Mouse (Mus musculus) heart, adult 2 months (tissue): Measurements from ENCODE around the gene Drd3. TPM values are rescaled to one million over a fixed set of nuclear protein-coding genes. Genes with fewer than 3 reads are reported as not detected.

Source experiments
- DNase-seq, 2 experiments: peaks; one replicate each; pipeline ENCODE4 v3.0.0; 2021
- H3K27ac ChIP-seq: fragments of 200-600 bp; 2 replicates; pipeline ENCODE4 v1.8.1; 2022
- H3K27me3 ChIP-seq: fragments of 200-500 bp; 2 replicates; pipeline ENCODE4 v1.6.1; 2012; ENCODE audit warnings: mild to moderate bottlenecking, low read length, inconsistent platforms, mixed read lengths; ENCODE audit not compliant: control insufficient read depth, insufficient read depth
- H3K36me3 ChIP-seq: fragments of 200-500 bp; 2 replicates; pipeline ENCODE4 v1.6.1; 2012; ENCODE audit warnings: low read length, inconsistent platforms; ENCODE audit not compliant: control insufficient read depth, insufficient read depth
- H3K4me1 ChIP-seq: fragments of 200-500 bp; 2 replicates; pipeline ENCODE4 v1.6.1; 2011; ENCODE audit warnings: low read length; ENCODE audit not compliant: control insufficient read depth, insufficient read depth
- H3K4me3 ChIP-seq: fragments of 200-600 bp; 2 replicates; pipeline ENCODE4 v1.8.1; 2022
- H3K79me2 ChIP-seq: fragments of 200-500 bp; replicated peaks from 2 replicates; pipeline ENCODE4 v1.6.1; 2012; ENCODE audit warnings: mild to moderate bottlenecking, inconsistent platforms, low read length, moderate library complexity, mixed read lengths; ENCODE audit not compliant: control insufficient read depth, insufficient read depth
- H3K9ac ChIP-seq: fragments of 200-500 bp; 2 replicates; pipeline ENCODE4 v1.6.1; 2012; ENCODE audit warnings: low read depth, mild to moderate bottlenecking, control low read depth, inconsistent platforms, low read length, mixed read lengths
- CTCF ChIP-seq: fragments of 200-600 bp; IDR thresholded peaks from 2 replicates; pipeline ENCODE4 v1.8.1; 2022; ENCODE audit warnings: antibody characterized with exemption, mild to moderate bottlenecking, moderate library complexity
- EP300 ChIP-seq: fragments of 200-500 bp; IDR thresholded peaks from 2 replicates; pipeline ENCODE4 v1.6.1; 2011; ENCODE audit warnings: low read depth, low read length, control low read depth; ENCODE audit not compliant: insufficient read depth
- POLR2A ChIP-seq: fragments of 200-500 bp; IDR thresholded peaks from 2 replicates; pipeline ENCODE4 v1.6.1; 2011; ENCODE audit warnings: mild to moderate bottlenecking, low read depth, low read length, control low read depth; ENCODE audit not compliant: insufficient read depth
- WGBS: fragments of 180-500 bp; shearing (Covaris S2); methylation state at CpG from one replicate; pipeline ENCODE4 v1.1.7; 2018; 5-methylcytosine and 5-hydroxymethylcytosine counted together
- intact Hi-C: fragments of 180-260 bp; cut with DNase I; formaldehyde crosslinking; loops from one replicate; pipeline ENCODE4 v1.15.1; 2025
- polyA plus RNA-seq: library from polyadenylated mRNA; depleted of rRNA; stranded (reverse); fragments of >200 nt; gene quantifications from 2 replicates; pipeline ENCODE4 v1.2.3, GENCODE M21; 2012
- total RNA-seq, 2 experiments: library from RNA; stranded (reverse); gene quantifications; 2 replicates each; pipeline ENCODE4 v1.2.3; 2021

Gene Drd3
- total and polyA plus RNA-seq, 3 experiments: not detected

- no peak overlapping the region for H3K9ac ChIP-seq
- TF ChIP-seq CTCF (no peak), EP300 (no peak), POLR2A (no peak)
- no peak overlapping the region for H3K4me3 ChIP-seq
- 50% methylated on average over 5 of the region's 5 CpGs for WGBS
- no peak for DNase-seq
- H3K79me2 ChIP-seq: no peaks in the 10 kb centered on the region
- H3K27me3 ChIP-seq: no peaks in the 10 kb centered on the region
- H3K27ac ChIP-seq: no peak overlapping the region
- H3K4me1 ChIP-seq: peaks cover 3% of the 10 kb centered on the region
- H3K36me3 ChIP-seq: no peaks in the 10 kb centered on the region
- intact Hi-C loops: loop anchor here (5.0 to 10.0 kb wide), 4 partner anchors 205 to 1528 kb away; no protein-coding TSS in a partner anchor
Measured at GRCm38 (mm10) chr16:43802466-43802865, 48.6 kb downstream of the Drd3 start.

- WGBS: 72% methylated on average over 6 of the region's 6 CpGs
- Histone ChIP-seq H3K36me3 (no peaks in the 10 kb centered on the region), H3K27me3 (no peaks in the 10 kb centered on the region), H3K27ac (no peak overlapping the region), H3K4me3 (no peak overlapping the region), H3K79me2 (no peaks in the 10 kb centered on the region), H3K4me1 (peaks cover 3% of the 10 kb centered on the region), H3K9ac (no peak overlapping the region)
- no peak for TF ChIP-seq EP300
- TF ChIP-seq POLR2A: no peak
- no peak for TF ChIP-seq CTCF
- DNase-seq: no peak
- intact Hi-C loops: loop anchor here (5.0 to 10.0 kb wide), 4 partner anchors 207 to 1530 kb away; no protein-coding TSS in a partner anchor
Measured at GRCm38 (mm10) chr16:43804364-43804763, 50.5 kb downstream of the Drd3 start.

GRCm38 (mm10) chr16:43807048-43807447 lies 53.2 kb downstream of the Drd3 start:
- no peak for DNase-seq
- WGBS: 61% methylated on average over 16 of the region's 16 CpGs
- Histone ChIP-seq H3K79me2 (no peaks in the 10 kb centered on the region), H3K9ac (no peak overlapping the region), H3K36me3 (no peaks in the 10 kb centered on the region), H3K4me3 (no peak overlapping the region), H3K4me1 (peaks cover 2% of the 10 kb centered on the region; the same call in 1 of the 2 replicates), H3K27ac (no peak overlapping the region), H3K27me3 (no peaks in the 10 kb centered on the region)
- intact Hi-C loops: loop anchor here (10.0 kb wide), 2 partner anchors 262 to 1532 kb away; no protein-coding TSS in a partner anchor
- TF ChIP-seq EP300 (no peak), CTCF (no peak), POLR2A (no peak)

GRCm38 (mm10) chr16:43809429-43809828 lies 55.6 kb downstream of the Drd3 start:
- WGBS: 85% methylated on average over 2 of the region's 2 CpGs
- H3K4me1 ChIP-seq: no peaks in the 10 kb centered on the region
- DNase-seq: no peak
- no peak overlapping the region for H3K27ac ChIP-seq
- intact Hi-C loops: loop anchor here (10.0 kb wide), 2 partner anchors 265 to 1535 kb away; no protein-coding TSS in a partner anchor
- H3K79me2 ChIP-seq: no peaks in the 10 kb centered on the region
- no peaks in the 10 kb centered on the region for H3K36me3 ChIP-seq
- no peak overlapping the region for H3K9ac ChIP-seq
- no peak for TF ChIP-seq CTCF
- TF ChIP-seq POLR2A: no peak
- TF ChIP-seq EP300: no peak
- H3K27me3 ChIP-seq: no peaks in the 10 kb centered on the region
- H3K4me3 ChIP-seq: no peak overlapping the region

GRCm38 (mm10) chr16:43811402-43811801 lies 57.6 kb downstream of the Drd3 start:
- TF ChIP-seq CTCF (no peak), EP300 (no peak), POLR2A (no peak)
- H3K9ac ChIP-seq: no peak overlapping the region
- H3K79me2 ChIP-seq: no peaks in the 10 kb centered on the region
- intact Hi-C loops: no loop called here
- DNase-seq: no peak
- no peaks in the 10 kb centered on the region for H3K36me3 ChIP-seq
- H3K27me3 ChIP-seq: no peaks in the 10 kb centered on the region
- no peak overlapping the region for H3K4me3 ChIP-seq
- H3K4me1 ChIP-seq: no peaks in the 10 kb centered on the region
- 74% methylated on average over 1 of the region's 1 CpGs for WGBS
- no peak overlapping the region for H3K27ac ChIP-seq

GRCm38 (mm10) chr16:43814644-43815043 lies 60.8 kb downstream of the Drd3 start:
- Histone ChIP-seq H3K9ac (no peak overlapping the region), H3K36me3 (no peaks in the 10 kb centered on the region), H3K27me3 (no peaks in the 10 kb centered on the region), H3K4me3 (no peak overlapping the region), H3K4me1 (no peaks in the 10 kb centered on the region), H3K79me2 (no peaks in the 10 kb centered on the region), H3K27ac (no peak overlapping the region)
- DNase-seq: no peak
- TF ChIP-seq CTCF: no peak
- intact Hi-C loops: no loop called here
- 59% methylated on average over 4 of the region's 4 CpGs for WGBS
